Mouse (Mus musculus) thymus, adult 2 months (tissue): ENCODE data around the gene Ttll9. TPM values are rescaled to one million over a fixed set of nuclear protein-coding genes. Genes with fewer than 3 reads are reported as not detected.

Experiments
- DNase-seq: peaks from one replicate; pipeline ENCODE4 v3.0.0; 2021
- H3K27ac ChIP-seq: fragments of 200-500 bp; 2 replicates; pipeline ENCODE4 v1.5.1; 2012; ENCODE audit warnings: low read length, control low read depth; ENCODE audit not compliant: control insufficient read depth, insufficient read depth
- H3K27me3 ChIP-seq: fragments of 200-500 bp; 2 replicates; pipeline ENCODE4 v1.6.1; 2012; ENCODE audit warnings: mild to moderate bottlenecking, low read length, moderate library complexity, mixed read lengths; ENCODE audit not compliant: control insufficient read depth, insufficient read depth
- H3K36me3 ChIP-seq: fragments of 200-500 bp; 2 replicates; pipeline ENCODE4 v1.6.1; 2012; ENCODE audit warnings: mild to moderate bottlenecking, low read length, moderate library complexity; ENCODE audit not compliant: control insufficient read depth, insufficient read depth
- H3K4me1 ChIP-seq: fragments of 200-500 bp; replicated peaks from 2 replicates; pipeline ENCODE4 v1.6.1; 2012; ENCODE audit warnings: low read length; ENCODE audit not compliant: control insufficient read depth, insufficient read depth
- H3K4me3 ChIP-seq: fragments of 200-500 bp; 2 replicates; pipeline ENCODE4 v1.5.1; 2012; ENCODE audit warnings: mild to moderate bottlenecking, low read length, control low read depth, moderate library complexity; ENCODE audit not compliant: control insufficient read depth, insufficient read depth
- CTCF ChIP-seq: fragments of 200-500 bp; IDR thresholded peaks from 2 replicates; pipeline ENCODE4 v1.5.1; 2012; ENCODE audit warnings: mild to moderate bottlenecking, control low read depth, low read length, moderate library complexity, borderline replicate concordance; ENCODE audit not compliant: control insufficient read depth, poor library complexity, insufficient read depth; ENCODE audit errors: extremely low read depth
- POLR2A ChIP-seq: fragments of 200-500 bp; IDR thresholded peaks from 2 replicates; pipeline ENCODE4 v1.6.1; 2012; ENCODE audit warnings: mild to moderate bottlenecking, low read length, control low read depth, moderate library complexity; ENCODE audit not compliant: control insufficient read depth, poor library complexity, insufficient read depth; ENCODE audit errors: extremely low read depth
- WGBS: fragments of 180-500 bp; shearing (Covaris S2); methylation state at CpG from one replicate; pipeline ENCODE4 v1.1.7; 2018; 5-methylcytosine and 5-hydroxymethylcytosine counted together
- polyA plus RNA-seq: library from polyadenylated mRNA; depleted of rRNA; stranded (reverse); fragments of >200 nt; gene quantifications from 2 replicates; pipeline ENCODE4 v1.2.3, GENCODE M21; 2012

The Ttll9 gene
- polyA plus RNA-seq, 1 experiment: 2.1 TPM

- Histone ChIP-seq H3K4me1 (peaks cover 31% of the 10 kb centered on the region), H3K4me3 (no peak overlapping the region), H3K36me3 (no peaks in the 10 kb centered on the region), H3K27ac (no peak overlapping the region), H3K27me3 (no peaks in the 10 kb centered on the region; the same call in 1 of the 2 replicates)
- TF ChIP-seq CTCF (no peak), POLR2A (no peak)
- WGBS: 71% methylated on average over 3 of the region's 3 CpGs
- no peak for DNase-seq
These were observed 81.6 kb downstream of the Ttll9 start for GRCm38 (mm10) chr2:153043886-153044285.

GRCm38 (mm10) chr2:153045884-153046299 lies 83.6 kb downstream of the Ttll9 start:
- WGBS: 2% methylated on average over 8 of the region's 8 CpGs
- Histone ChIP-seq H3K27ac (peak overlapping the region; percentile 35; the same call in 1 of the 2 replicates), H3K4me1 (peaks cover 40% of the 10 kb centered on the region), H3K27me3 (no peaks in the 10 kb centered on the region), H3K36me3 (no peaks in the 10 kb centered on the region), H3K4me3 (no peak overlapping the region)
- peak; percentile 75 for DNase-seq
- TF ChIP-seq POLR2A (no peak), CTCF (no peak)

DNA sequence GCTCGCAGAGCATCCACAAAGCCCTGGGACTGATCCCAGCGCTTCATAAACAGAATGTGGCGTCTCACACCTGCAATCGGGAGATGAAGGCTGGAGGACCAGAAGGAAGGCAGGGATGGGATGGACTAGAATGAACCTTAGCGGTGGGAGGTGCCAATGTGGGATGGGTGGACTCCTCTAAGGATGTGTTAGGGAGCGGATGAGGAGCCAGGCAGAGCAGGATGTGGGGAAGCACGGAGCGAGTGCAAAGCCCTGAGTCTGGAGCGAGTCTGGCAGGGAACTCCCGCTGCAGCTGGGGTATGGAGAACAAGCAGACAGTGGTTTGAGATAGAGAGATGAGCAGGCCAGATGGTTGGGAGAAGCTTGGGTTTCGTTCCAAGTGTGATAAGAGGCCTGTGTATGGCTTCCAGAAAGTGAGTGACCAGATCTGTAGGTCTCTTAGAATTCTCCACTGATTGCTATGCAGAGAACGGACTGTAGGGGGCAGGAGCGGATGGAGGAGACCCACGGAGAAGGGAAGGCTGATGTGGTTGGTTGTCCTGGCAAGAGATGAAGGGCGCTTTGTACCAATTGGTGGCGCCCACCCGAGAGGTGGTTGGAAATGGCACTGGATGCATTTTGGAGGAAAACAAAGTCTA lies 85.7 kb downstream of the Ttll9 start:
- TF ChIP-seq CTCF (peak; percentile 18; the same call in 1 of the 2 replicates), POLR2A (no peak)
- Histone ChIP-seq H3K36me3 (no peaks in the 10 kb centered on the region), H3K4me1 (peaks cover 55% of the 10 kb centered on the region), H3K27ac (no peak overlapping the region), H3K4me3 (no peak overlapping the region), H3K27me3 (no peaks in the 10 kb centered on the region)
- DNase-seq: peak; percentile 71
- 47% methylated on average over 17 of the region's 17 CpGs for WGBS

GRCm38 (mm10) chr2:153049288-153049996 lies 87.2 kb downstream of the Ttll9 start:
- peak; percentile 47 for DNase-seq
- TF ChIP-seq POLR2A (peak; percentile 28; the same call in 1 of the 2 replicates), CTCF (no peak)
- H3K4me1 ChIP-seq: peaks cover 50% of the 10 kb centered on the region
- no peak overlapping the region for H3K27ac ChIP-seq
- H3K27me3 ChIP-seq: no peaks in the 10 kb centered on the region
- no peak overlapping the region for H3K4me3 ChIP-seq
- H3K36me3 ChIP-seq: no peaks in the 10 kb centered on the region
- WGBS: 7% methylated on average over 9 of the region's 9 CpGs

- Histone ChIP-seq H3K4me3 (no peak overlapping the region), H3K27me3 (no peaks in the 10 kb centered on the region), H3K36me3 (no peaks in the 10 kb centered on the region), H3K27ac (no peak overlapping the region), H3K4me1 (peaks cover 50% of the 10 kb centered on the region)
- TF ChIP-seq POLR2A: no peak
- TF ChIP-seq CTCF: no peak
- DNase-seq: no peak
- WGBS: 77% methylated on average over 4 of the region's 4 CpGs
These were observed 87.7 kb downstream of the Ttll9 start for GRCm38 (mm10) chr2:153049997-153050358.

DNA sequence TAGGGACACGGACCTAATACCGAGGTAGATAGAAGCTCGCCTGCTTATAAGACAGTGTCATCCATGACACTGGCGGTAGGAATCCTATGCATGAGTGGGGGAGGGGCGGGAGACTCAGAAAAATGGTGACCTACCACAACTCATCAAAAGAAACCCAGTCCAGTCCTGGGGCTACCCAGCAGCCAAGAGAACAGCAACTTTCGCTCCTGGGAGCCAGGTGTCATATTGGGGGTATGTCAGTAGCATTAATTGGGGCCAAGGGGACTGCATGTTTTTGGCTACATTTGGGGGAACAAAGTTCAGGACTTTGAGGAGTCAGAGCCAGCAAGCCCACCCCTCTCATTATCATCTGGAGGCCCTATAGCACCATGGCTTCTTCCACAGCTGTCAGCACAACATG lies 88.8 kb downstream of the Ttll9 start:
- peaks cover 44% of the 10 kb centered on the region for H3K4me1 ChIP-seq
- TF ChIP-seq POLR2A (no peak), CTCF (no peak)
- H3K36me3 ChIP-seq: no peaks in the 10 kb centered on the region
- no peak for DNase-seq
- WGBS: 91% methylated on average over 6 of the region's 6 CpGs
- no peak overlapping the region for H3K4me3 ChIP-seq
- no peaks in the 10 kb centered on the region for H3K27me3 ChIP-seq
- no peak overlapping the region for H3K27ac ChIP-seq
